18 mouse cellular contexts compared by ENCODE assay signal in genomic region chr8:102000326-102001016, GRCm38 (mm10).
DNase-seq lines count a peak whose midpoint lies in the region; ATAC-seq and TF ChIP-seq lines count a peak whose summit lies in the region.
"Had no signal": no experiment of that assay in that cellular context is flagged by ENCODE, and none has a peak within 500 bp of the region (broad histone marks: within the 10 kb centered on the region; RNA-seq: fewer than 3 reads in every experiment).

No protein-coding gene starts in this region.

- no peak for TF ChIP-seq POLR2A in brain, embryonic 14.5 days (IDR thresholded peaks at IDR 0.05; ENCODE audit: borderline replicate concordance, extremely low read depth, insufficient read depth, insufficient read length, poor library complexity, severe bottlenecking)

- H3K9ac ChIP-seq in forebrain, embryonic 15.5 days (replicated peaks) = no peak overlapping the region
- no peak overlapping the region for H3K9ac ChIP-seq in forebrain, embryonic 12.5 days
- H3K9ac ChIP-seq: heart, embryonic 13.5 days; liver, embryonic 12.5 days had no signal

- no peak overlapping the region for H3K4me3 ChIP-seq in forebrain, embryonic 15.5 days
- no peak overlapping the region for H3K4me3 ChIP-seq in forebrain, embryonic 12.5 days (replicated peaks)
- H3K4me3 ChIP-seq: erythroblast, embryonic 14.5 days; heart, embryonic 13.5 days; hindbrain, embryonic 10.5 days; liver, embryonic 12.5 days; megakaryocyte, embryonic 14.5 days had no signal

- H3K27me3 ChIP-seq in forebrain, embryonic 15.5 days = no peaks in the 10 kb centered on the region
- H3K27me3 ChIP-seq in forebrain, embryonic 12.5 days = no peaks in the 10 kb centered on the region
- H3K27me3 ChIP-seq: heart, embryonic 13.5 days; liver, embryonic 12.5 days; megakaryocyte, embryonic 14.5 days; Patski had no signal

- H3K9me3 ChIP-seq in forebrain, embryonic 15.5 days = no peaks in the 10 kb centered on the region
- H3K9me3 ChIP-seq in forebrain, embryonic 12.5 days = no peaks in the 10 kb centered on the region
- H3K9me3 ChIP-seq: heart, embryonic 13.5 days; hindbrain, embryonic 10.5 days; liver, embryonic 12.5 days; megakaryocyte, embryonic 14.5 days had no signal

- no peaks in the 10 kb centered on the region for H3K4me1 ChIP-seq in forebrain, embryonic 15.5 days
- H3K4me1 ChIP-seq in forebrain, embryonic 12.5 days = no peaks in the 10 kb centered on the region
- H3K4me1 ChIP-seq: heart, embryonic 13.5 days; hindbrain, embryonic 10.5 days; liver, embryonic 12.5 days; megakaryocyte, embryonic 14.5 days had no signal

- no peak for TF ChIP-seq CTCF in brain, embryonic 14.5 days (IDR thresholded peaks at IDR 0.05; ENCODE audit: borderline replicate concordance, extremely low read depth, insufficient read depth, insufficient read length)

- WGBS in forebrain, embryonic 15.5 days = 68% methylated on average over 4 of the region's 4 CpGs
- WGBS in forebrain, embryonic 12.5 days = 87% methylated on average over 4 of the region's 4 CpGs

- no peaks in the 10 kb centered on the region for H3K36me3 ChIP-seq in forebrain, embryonic 15.5 days
- H3K36me3 ChIP-seq in forebrain, embryonic 12.5 days (replicated peaks) = no peaks in the 10 kb centered on the region
- H3K36me3 ChIP-seq: heart, embryonic 13.5 days; hindbrain, embryonic 10.5 days; liver, embryonic 12.5 days had no signal

- H3K27ac ChIP-seq in forebrain, embryonic 15.5 days (replicated peaks) = no peak overlapping the region
- no peak overlapping the region for H3K27ac ChIP-seq in forebrain, embryonic 12.5 days
- H3K27ac ChIP-seq: heart, embryonic 13.5 days; hindbrain, embryonic 10.5 days; liver, embryonic 12.5 days; stomach, postnatal 0 days had no signal

- 0 out of 2 replicates have a peak, but pooled peaks have one; percentile 38 for ATAC-seq in forebrain, embryonic 15.5 days (replicated peaks)
- ATAC-seq in forebrain, embryonic 12.5 days (ENCODE audit: low FRiP score) = no peak
- ATAC-seq in activated CD4-positive, CD25-positive, alpha-beta regulatory T cell, adult 4 months = no peak
- ATAC-seq: intestine, postnatal 0 days; liver, embryonic 12.5 days; Patski had no signal

- no peak overlapping the region for H3K4me2 ChIP-seq in forebrain, embryonic 15.5 days (replicated peaks)
- no peak overlapping the region for H3K4me2 ChIP-seq in forebrain, embryonic 12.5 days
- H3K4me2 ChIP-seq: heart, embryonic 13.5 days; liver, embryonic 12.5 days had no signal

- DNase-seq in brain, embryonic 14.5 days (ENCODE audit: low read depth) = peak; percentile 36
- DNase-seq in frontal cortex, postnatal 36 days (ENCODE audit: low spot score in 2 of 2) = peak; percentile 60 to 82
- DNase-seq in left cerebral cortex, postnatal 25 days (ENCODE audit: low spot score in 2 of 2) = peak; percentile 12 to 91
- no peak for DNase-seq in kidney, adult 8-10 months
- DNase-seq in urinary bladder, adult 2 months (ENCODE audit: low spot score) = no peak
- DNase-seq: cerebellum, adult 8-10 months; gastrocnemius, postnatal 25 days had no signal

- intact Hi-C loops in left cerebral cortex, postnatal 25 days (cut with DNase I) = loop anchor here (5.0 kb wide), 3 partner anchors 88 to 487 kb away; no protein-coding TSS in a partner anchor

Comparison
In these comparisons a context has a peak if more than half of its experiments do, and no peak if none do; other contexts are left out.
1. DNase-seq: peak in brain, embryonic 14.5 days (single experiment), frontal cortex, postnatal 36 days (2 of 2) and left cerebral cortex, postnatal 25 days (2 of 2); none in kidney, adult 8-10 months (0 of 2) and urinary bladder, adult 2 months (single experiment).